Mouse (Mus musculus) MEL (cell line): ENCODE measurements at regions not wholly inside any gene's neighbourhood (a gene's known extent, or its start where the extent isn't known, plus 50 kb on each side); places are given as distances from the start of the nearest gene placed in this dataset.

ENCODE experiments used
- DNase-seq: peaks from one replicate; pipeline ENCODE4 v3.0.0; 2011; ENCODE audit warnings: low read depth, low spot score
- H3K27ac ChIP-seq: 2 replicates; pipeline ENCODE4 v1.5.1; 2012; ENCODE audit warnings: low read depth, mild to moderate bottlenecking, control low read depth, low read length, moderate library complexity; ENCODE audit not compliant: control insufficient read depth
- H3K27me3 ChIP-seq, 2 experiments: fragments of 150-350 bp in 1 of 2; sonication (generic) in 1 of 2; 2 replicates each; pipeline ENCODE4 v1.6.1; 2012; ENCODE audit warnings: low read length in 2 of 2, mild to moderate bottlenecking in 2 of 2, improper control_type of control experiment in 1 of 2, moderate library complexity in 1 of 2; ENCODE audit not compliant: insufficient read depth in 2 of 2, control insufficient read depth in 1 of 2
- H3K36me3 ChIP-seq, 2 experiments: 2 replicates each; pipeline ENCODE4 v1.6.1; 2012 to 2014; ENCODE audit warnings: low read length in 2 of 2, improper control_type of control experiment in 1 of 2, inconsistent platforms in 1 of 2, mild to moderate bottlenecking in 1 of 2; ENCODE audit not compliant: insufficient read depth in 2 of 2, control insufficient read depth in 1 of 2
- H3K4me1 ChIP-seq, 2 experiments: fragments of 150-350 bp in 1 of 2; sonication (generic) in 1 of 2; 2 replicates each; pipeline ENCODE4 v1.6.1; 2012; ENCODE audit warnings: low read length in 2 of 2, improper control_type of control experiment in 1 of 2, mild to moderate bottlenecking in 1 of 2; ENCODE audit not compliant: insufficient read depth in 2 of 2, control insufficient read depth in 1 of 2
- H3K4me3 ChIP-seq, 2 experiments: fragments of 150-350 bp in 1 of 2; sonication (generic) in 1 of 2; 2 replicates each; pipeline ENCODE4 v1.5.1; 2012; ENCODE audit warnings: low read depth in 2 of 2, low read length in 2 of 2, mild to moderate bottlenecking in 2 of 2, moderate library complexity in 2 of 2, control low read depth in 1 of 2, improper control_type of control experiment in 1 of 2; ENCODE audit not compliant: control insufficient read depth in 1 of 2, insufficient read depth in 1 of 2
- H3K79me2 ChIP-seq: 2 replicates; pipeline ENCODE4 v1.6.1; 2012; ENCODE audit warnings: mild to moderate bottlenecking, low read length, moderate library complexity; ENCODE audit not compliant: control insufficient read depth, poor library complexity, insufficient read depth
- H3K9ac ChIP-seq: 2 replicates; pipeline ENCODE4 v1.6.1; 2012; ENCODE audit warnings: low read depth, mild to moderate bottlenecking, control low read depth, low read length, moderate library complexity; ENCODE audit not compliant: control insufficient read depth, poor library complexity, severe bottlenecking
- H3K9me3 ChIP-seq: fragments of 150-350 bp; sonication (generic); replicated peaks from 2 replicates; pipeline ENCODE4 v1.6.1; 2012; ENCODE audit warnings: mild to moderate bottlenecking, low read length, improper control_type of control experiment, moderate library complexity; ENCODE audit not compliant: insufficient read depth
- CHD1 ChIP-seq: IDR thresholded peaks from 2 replicates; pipeline ENCODE4 v1.6.1; 2012; ENCODE audit warnings: low read depth, mild to moderate bottlenecking, inconsistent platforms, low read length, improper control_type of control experiment
- CTCF ChIP-seq, 3 experiments: IDR thresholded peaks in 2 of 3; conservative IDR thresholded peaks in 1 of 3; 2 replicates each; pipeline ENCODE4 v1.5.1; 2011 to 2012; ENCODE audit warnings: low read length in 3 of 3, low read depth in 2 of 3, mild to moderate bottlenecking in 2 of 3, improper control_type of control experiment in 1 of 3, inconsistent platforms in 1 of 3, mixed read lengths in 1 of 3, moderate library complexity in 1 of 3; ENCODE audit not compliant: control insufficient read depth in 1 of 3, insufficient read depth in 1 of 3, poor library complexity in 1 of 3, severe bottlenecking in 1 of 3
- ELF1 ChIP-seq: IDR thresholded peaks from 2 replicates; pipeline ENCODE4 v1.6.1; 2014; ENCODE audit warnings: low read depth, mild to moderate bottlenecking, inconsistent platforms, low read length, improper control_type of control experiment, moderate library complexity
- GATA1 ChIP-seq: IDR thresholded peaks from 2 replicates; pipeline ENCODE4 v1.6.1; 2011; ENCODE audit warnings: low read depth, low read length, improper control_type of control experiment
- HCFC1 ChIP-seq: IDR thresholded peaks from 2 replicates; pipeline ENCODE4 v1.6.1; 2012; ENCODE audit warnings: low read depth, mild to moderate bottlenecking, inconsistent platforms, low read length, improper control_type of control experiment, moderate library complexity
- KAT2A ChIP-seq: conservative IDR thresholded peaks from 2 replicates; pipeline ENCODE4 v1.6.1; 2012; ENCODE audit warnings: low read depth, low read length, improper control_type of control experiment, inconsistent platforms
- MAZ ChIP-seq: IDR thresholded peaks from 2 replicates; pipeline ENCODE4 v1.6.1; 2012; ENCODE audit warnings: low read depth, mild to moderate bottlenecking, inconsistent platforms, low read length, improper control_type of control experiment
- MEF2A ChIP-seq: IDR thresholded peaks from 2 replicates; pipeline ENCODE4 v1.6.1; 2014; ENCODE audit warnings: low read depth, mild to moderate bottlenecking, inconsistent platforms, low read length, improper control_type of control experiment; ENCODE audit not compliant: poor library complexity, insufficient replicate concordance, severe bottlenecking; ENCODE audit errors: extremely low read depth
- MXI1 ChIP-seq: IDR thresholded peaks from 2 replicates; pipeline ENCODE4 v1.6.1; 2011; ENCODE audit warnings: mild to moderate bottlenecking, low read depth, low read length, improper control_type of control experiment
- MYB ChIP-seq: IDR thresholded peaks from 2 replicates; pipeline ENCODE4 v1.6.1; 2011; ENCODE audit warnings: mild to moderate bottlenecking, low read depth, low read length, improper control_type of control experiment
- NRF1 ChIP-seq: IDR thresholded peaks from 2 replicates; pipeline ENCODE4 v1.6.1; 2014; ENCODE audit warnings: low read depth, mild to moderate bottlenecking, inconsistent platforms, low read length, improper control_type of control experiment, moderate library complexity; ENCODE audit not compliant: poor library complexity, insufficient read depth, severe bottlenecking
- POLR2A ChIP-seq, 2 experiments: IDR thresholded peaks; 2 replicates each; pipeline ENCODE4 v1.6.1; 2011 to 2012; ENCODE audit warnings: low read length in 2 of 2, mild to moderate bottlenecking in 2 of 2, control low read depth in 1 of 2, improper control_type of control experiment in 1 of 2, low read depth in 1 of 2, moderate library complexity in 1 of 2; ENCODE audit not compliant: control insufficient read depth in 1 of 2, insufficient read depth in 1 of 2, poor library complexity in 1 of 2
- SIN3A ChIP-seq: IDR thresholded peaks from 2 replicates; pipeline ENCODE4 v1.6.1; 2012; ENCODE audit warnings: low read length, improper control_type of control experiment, inconsistent platforms
- TAL1 ChIP-seq: IDR thresholded peaks from 2 replicates; pipeline ENCODE4 v1.6.1; 2012; ENCODE audit warnings: mild to moderate bottlenecking, inconsistent platforms, low read length, moderate library complexity, mixed read lengths
- TBP ChIP-seq: IDR thresholded peaks from 2 replicates; pipeline ENCODE4 v1.8.0; 2011; ENCODE audit warnings: low read depth, low read length, improper control_type of control experiment
- USF1 ChIP-seq: IDR thresholded peaks from 2 replicates; pipeline ENCODE4 v1.6.1; 2014; ENCODE audit warnings: low read depth, mild to moderate bottlenecking, inconsistent platforms, low read length, improper control_type of control experiment, moderate library complexity
- USF2 ChIP-seq, 2 experiments: IDR thresholded peaks; 2 replicates each; pipeline ENCODE4 v1.6.1; 2011 to 2012; ENCODE audit warnings: improper control_type of control experiment in 2 of 2, low read length in 2 of 2, borderline replicate concordance in 1 of 2, inconsistent platforms in 1 of 2, low read depth in 1 of 2, mild to moderate bottlenecking in 1 of 2; ENCODE audit not compliant: insufficient read depth in 1 of 2
- ZMIZ1 ChIP-seq: IDR thresholded peaks from 2 replicates; pipeline ENCODE4 v1.6.1; 2012; ENCODE audit warnings: low read depth, mild to moderate bottlenecking, inconsistent platforms, low read length, improper control_type of control experiment, moderate library complexity
- ZNF384 ChIP-seq: IDR thresholded peaks from 2 replicates; pipeline ENCODE4 v1.6.1; 2012; ENCODE audit warnings: low read depth, mild to moderate bottlenecking, inconsistent platforms, low read length, improper control_type of control experiment

GRCm38 (mm10) chr15:33758771-33759170 is 598.9 kb downstream of the 9430069I07Rik start:
- Histone ChIP-seq H3K9ac (no peak overlapping the region), H3K79me2 (no peaks in the 10 kb centered on the region), H3K27me3 (no peaks in the 10 kb centered on the region), H3K27ac (no peak overlapping the region), H3K36me3 (no peaks in the 10 kb centered on the region), H3K4me1 (no peaks in the 10 kb centered on the region), H3K4me3 (no peak overlapping the region), H3K9me3 (no peaks in the 10 kb centered on the region)
- DNase-seq = no peak
- no peak for TF ChIP-seq HCFC1
- no peak for TF ChIP-seq ZNF384
- no peak for TF ChIP-seq TAL1
- TF ChIP-seq GATA1 = no peak
- TF ChIP-seq MYB = no peak
- no peak for TF ChIP-seq ZMIZ1
- TF ChIP-seq MXI1 = no peak
- no peak for TF ChIP-seq CTCF (IDR thresholded peaks at IDR 0.05 in 2 of 3, conservative IDR thresholded peaks at IDR 0.05 in 1 of 3; ENCODE audit: control insufficient read depth in 1 of 3, insufficient read depth in 1 of 3, low read depth in 2 of 3, low read length in 3 of 3, poor library complexity in 1 of 3, severe bottlenecking in 1 of 3)
- TF ChIP-seq KAT2A = no peak
- no peak for TF ChIP-seq NRF1
- no peak for TF ChIP-seq MAZ
- TF ChIP-seq CHD1 = no peak
- TF ChIP-seq USF2 (IDR thresholded peaks at IDR 0.05; ENCODE audit: borderline replicate concordance in 1 of 2, insufficient read depth in 1 of 2, low read depth in 1 of 2, low read length in 2 of 2) = no peak
- no peak for TF ChIP-seq POLR2A (IDR thresholded peaks at IDR 0.05; ENCODE audit: control insufficient read depth in 1 of 2, insufficient read depth in 1 of 2, low read depth in 1 of 2, low read length in 2 of 2, poor library complexity in 1 of 2)
- TF ChIP-seq USF1 = no peak
- TF ChIP-seq TBP = no peak
- TF ChIP-seq SIN3A = no peak
- no peak for TF ChIP-seq ELF1
- no peak for TF ChIP-seq MEF2A
